Mouse (Mus musculus) E14TG2a.4 (cell line): ENCODE data around the gene Pax1.

Experiments
- CTCF ChIP-seq: conservative IDR thresholded peaks from 2 replicates; pipeline ENCODE4 v1.5.1; 2014; ENCODE audit warnings: low read length
- POU5F1 ChIP-seq: IDR thresholded peaks from 2 replicates; pipeline ENCODE4 v1.6.1; 2014; ENCODE audit warnings: low read length, borderline replicate concordance

- peak; percentile 57 for TF ChIP-seq CTCF
- no peak for TF ChIP-seq POU5F1
These were observed 19.5 kb upstream of the Pax1 start for GRCm38 (mm10) chr2:147342198-147342597.
